Mouse (Mus musculus) lung, postnatal 0 days (tissue): Measurements from ENCODE around the gene Spi1. TPM values are rescaled to one million over a fixed set of nuclear protein-coding genes. Genes with fewer than 3 reads are reported as not detected.

Experiments
- ATAC-seq: fragments of 200-750 bp; cut with Nextera tagmentation; 2 replicates; pipeline ENCODE4 v1.8.0; 2017; ENCODE audit warnings: moderate library complexity
- DNase-seq: peaks from one replicate; pipeline ENCODE4 v3.0.0-alpha.2; 2016; ENCODE audit warnings: low spot score
- H3K27ac ChIP-seq: fragments of 300-500 bp; sonication (generic); 2 replicates; pipeline ENCODE4 v1.5.1; 2014; ENCODE audit warnings: antibody characterized with exemption, mild to moderate bottlenecking, low read length, mixed read lengths
- H3K27me3 ChIP-seq: fragments of 300-500 bp; sonication (generic); replicated peaks from 2 replicates; pipeline ENCODE4 v1.6.1; 2014; ENCODE audit warnings: low read length, mixed read lengths; ENCODE audit not compliant: insufficient read depth
- H3K36me3 ChIP-seq: fragments of 300-500 bp; sonication (generic); 2 replicates; pipeline ENCODE4 v1.6.1; 2014; ENCODE audit warnings: low read length, mixed read lengths; ENCODE audit not compliant: insufficient read depth
- H3K4me1 ChIP-seq: fragments of 300-500 bp; sonication (generic); 2 replicates; pipeline ENCODE4 v1.6.1; 2014; ENCODE audit warnings: antibody characterized with exemption, low read depth, low read length, mixed read lengths; ENCODE audit not compliant: insufficient read depth
- H3K4me2 ChIP-seq: fragments of 300-500 bp; sonication (generic); replicated peaks from 2 replicates; pipeline ENCODE4 v1.6.1; 2014; ENCODE audit warnings: low read depth, mild to moderate bottlenecking, low read length, moderate library complexity, mixed read lengths
- H3K4me3 ChIP-seq: fragments of 300-500 bp; sonication (generic); 2 replicates; pipeline ENCODE4 v1.5.1; 2014; ENCODE audit warnings: low read depth, low read length
- H3K9ac ChIP-seq: fragments of 300-500 bp; sonication (generic); replicated peaks from 2 replicates; pipeline ENCODE4 v1.6.1; 2014; ENCODE audit warnings: low read depth, mild to moderate bottlenecking
- H3K9me3 ChIP-seq: fragments of 300-500 bp; sonication (generic); 2 replicates; pipeline ENCODE4 v1.6.1; 2016; ENCODE audit warnings: low read length, mixed read lengths
- CTCF ChIP-seq: IDR thresholded peaks from 2 replicates; pipeline ENCODE4 v1.5.1; 2016; ENCODE audit warnings: antibody characterized with exemption, mild to moderate bottlenecking
- EP300 ChIP-seq: IDR thresholded peaks from 2 replicates; pipeline ENCODE4 v1.6.1; 2016; ENCODE audit warnings: antibody characterized with exemption, mild to moderate bottlenecking, control low read depth
- WGBS: fragments of 180-500 bp; shearing (Covaris S2); extraction: QIAGEN DNeasy Blood & Tissue Kit; methylation state at CpG from one replicate; pipeline ENCODE4 v1.1.7; 2014; 5-methylcytosine and 5-hydroxymethylcytosine counted together
- polyA plus RNA-seq: library from polyadenylated mRNA; unstranded; fragments of >200 nt; fragmentation: Nextera tagmentation; extraction: Ambion mirVana; gene quantifications from 2 replicates; pipeline ENCODE4 v1.2.1, GENCODE M21; 2015

The Spi1 gene
- polyA plus RNA-seq, 1 experiment from 2014 or later: 24.2 TPM

GRCm38 (mm10) chr2:91072092-91072491, 10.1 kb upstream of the Spi1 start:
- Histone ChIP-seq H3K4me2 (no peak overlapping the region), H3K36me3 (no peaks in the 10 kb centered on the region), H3K4me1 (peaks cover 9% of the 10 kb centered on the region), H3K27ac (no peak overlapping the region), H3K4me3 (no peak overlapping the region), H3K27me3 (no peaks in the 10 kb centered on the region), H3K9me3 (no peaks in the 10 kb centered on the region), H3K9ac (no peak overlapping the region)
- 17% methylated on average over 1 of the region's 1 CpGs for WGBS
- ATAC-seq (no peak), DNase-seq (no peak)
- no peak for TF ChIP-seq CTCF
- TF ChIP-seq EP300: 0 out of 2 replicates have a peak, but pooled peaks have one; percentile 17

DNA sequence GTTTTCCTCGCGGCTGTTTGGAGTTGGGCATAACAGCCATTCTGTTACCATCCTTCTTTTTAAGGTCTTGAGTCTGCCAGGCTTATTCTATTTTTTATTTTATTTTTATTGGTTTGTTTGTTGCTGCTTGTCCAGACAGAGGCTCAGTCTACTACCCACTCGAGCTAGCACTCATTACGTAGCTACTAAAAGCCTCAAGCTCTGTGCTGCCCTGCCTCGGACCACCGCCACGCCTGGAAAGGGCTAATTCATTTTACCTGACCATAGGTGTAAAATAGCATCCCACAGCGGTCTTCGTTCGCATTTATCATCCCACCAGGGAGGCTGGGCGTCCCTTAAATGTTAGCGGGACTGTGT, 4.3 kb upstream of the Spi1 start:
- Histone ChIP-seq H3K36me3 (no peaks in the 10 kb centered on the region), H3K4me3 (peak overlapping the region; percentile 45), H3K9me3 (no peaks in the 10 kb centered on the region), H3K4me1 (no peaks in the 10 kb centered on the region; the same call in 1 of the 2 replicates), H3K9ac (no peak overlapping the region), H3K27ac (no peak overlapping the region), H3K27me3 (no peaks in the 10 kb centered on the region), H3K4me2 (peak overlapping the region; percentile 98)
- TF ChIP-seq CTCF (no peak), EP300 (no peak)
- 24% methylated on average over 12 of the region's 12 CpGs for WGBS
- ATAC-seq (no peak), DNase-seq (no peak)

DNA sequence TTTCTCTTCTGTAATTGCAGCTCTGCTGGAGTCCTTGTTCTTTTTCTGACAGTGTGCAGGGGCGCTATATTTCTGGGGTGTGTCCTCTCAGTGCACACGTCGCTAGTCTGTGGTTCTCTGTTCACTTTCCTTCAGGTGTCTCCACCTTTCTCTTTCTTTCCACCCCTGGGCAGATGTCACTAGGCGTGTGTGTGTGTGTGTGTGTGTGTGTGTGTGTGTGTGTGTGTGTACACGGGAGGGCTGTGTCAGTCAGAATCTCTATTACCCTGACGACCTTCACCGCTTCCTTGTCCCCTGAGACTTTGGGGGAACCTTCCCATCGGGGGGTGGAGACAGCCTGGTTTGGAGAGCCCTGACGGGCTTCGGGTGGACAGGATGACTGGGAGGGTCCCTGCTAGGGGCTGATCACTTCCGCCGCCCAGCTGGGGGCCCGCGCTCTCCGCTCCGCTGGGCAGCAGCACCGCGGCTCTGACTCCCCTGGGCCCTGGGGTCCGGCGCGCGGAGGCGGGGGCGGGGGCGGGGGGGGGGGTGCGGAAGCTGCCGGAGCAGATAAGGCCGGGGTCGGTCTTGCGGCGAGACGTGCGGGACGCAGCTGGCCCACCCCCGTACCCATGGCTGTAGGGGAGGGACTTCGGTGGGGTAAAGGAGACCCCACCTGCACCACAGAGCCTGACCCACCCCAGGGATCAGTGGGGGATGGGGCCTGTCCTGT, 3.7 kb upstream of the Spi1 start:
- peak overlapping the region; percentile 45 for H3K4me3 ChIP-seq
- no peaks in the 10 kb centered on the region; the same call in 1 of the 2 replicates for H3K4me1 ChIP-seq
- H3K4me2 ChIP-seq: peak overlapping the region; percentile 98
- H3K27ac ChIP-seq: no peak overlapping the region
- DNase-seq (peak; percentile 39), ATAC-seq (peak; percentile 55)
- WGBS: under 1% methylated on average over 26 of the region's 36 CpGs
- H3K36me3 ChIP-seq: no peaks in the 10 kb centered on the region
- peak overlapping the region; percentile 48; the same call in 1 of the 2 replicates for H3K9ac ChIP-seq
- H3K27me3 ChIP-seq: no peaks in the 10 kb centered on the region
- H3K9me3 ChIP-seq: no peaks in the 10 kb centered on the region
- TF ChIP-seq EP300: no peak
- TF ChIP-seq CTCF: no peak

DNA sequence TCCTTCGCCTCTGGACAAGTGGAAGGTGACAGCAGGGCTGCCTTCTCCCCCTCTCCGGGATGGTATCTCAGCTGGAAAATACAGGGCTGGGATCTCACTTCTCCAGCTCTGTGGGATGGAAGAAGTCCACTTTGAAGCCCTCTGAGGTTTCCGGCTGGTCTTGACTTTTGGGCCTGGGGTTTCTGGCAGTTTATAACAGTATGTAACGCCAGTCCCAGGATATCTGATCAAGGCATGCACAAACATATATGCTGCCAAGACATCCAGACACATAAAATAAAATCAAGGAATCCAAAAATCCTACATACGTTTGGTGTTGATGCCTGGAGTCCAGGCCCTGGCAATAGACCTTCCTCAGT, 3.2 kb upstream of the Spi1 start:
- peak overlapping the region; percentile 48; the same call in 1 of the 2 replicates for H3K9ac ChIP-seq
- ATAC-seq (no peak; the same call in 1 of the 2 replicates), DNase-seq (no peak)
- H3K4me2 ChIP-seq: peak overlapping the region; percentile 98
- 23% methylated on average over 5 of the region's 5 CpGs for WGBS
- H3K27me3 ChIP-seq: no peaks in the 10 kb centered on the region
- no peak for TF ChIP-seq EP300
- TF ChIP-seq CTCF: no peak
- H3K4me3 ChIP-seq: peak overlapping the region; percentile 45
- no peaks in the 10 kb centered on the region; the same call in 1 of the 2 replicates for H3K4me1 ChIP-seq
- H3K9me3 ChIP-seq: no peaks in the 10 kb centered on the region
- H3K27ac ChIP-seq: no peak overlapping the region
- no peaks in the 10 kb centered on the region for H3K36me3 ChIP-seq

DNA sequence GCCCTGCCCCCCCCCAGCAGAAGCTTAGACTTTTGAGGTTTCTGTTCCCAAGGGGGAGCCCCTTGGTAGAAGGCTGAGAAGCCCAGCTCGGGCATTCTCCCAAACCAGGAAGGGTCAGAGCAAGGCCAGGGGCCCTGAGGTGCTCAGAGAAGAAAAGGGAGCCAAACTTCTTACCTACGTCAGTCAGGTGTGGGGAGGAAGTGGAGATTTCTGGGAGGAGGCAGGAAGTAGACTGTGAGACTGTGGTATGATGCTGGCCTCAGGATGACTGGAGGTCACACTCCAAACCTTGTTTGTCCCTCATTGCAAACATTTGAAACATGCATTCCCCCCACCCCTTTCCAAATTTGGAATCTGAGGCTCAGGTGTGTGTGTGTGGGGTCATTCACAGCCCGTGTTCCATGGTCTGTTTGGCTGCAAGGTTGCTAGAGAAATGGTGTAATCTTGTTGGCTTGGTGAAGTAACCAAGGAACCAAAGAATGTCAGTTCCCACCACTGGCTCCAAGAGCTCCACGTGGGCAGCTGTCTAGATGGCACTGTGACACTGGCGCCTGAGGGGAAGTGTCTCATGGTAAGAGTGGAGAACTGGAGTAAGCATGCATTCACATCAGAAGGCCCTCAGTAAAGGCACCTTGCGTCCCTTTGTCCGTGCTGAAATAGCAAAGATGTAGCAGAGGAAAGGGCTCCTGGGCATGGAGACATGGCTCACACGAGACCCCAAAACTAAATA, 1.2 kb upstream of the Spi1 start:
- no peaks in the 10 kb centered on the region for H3K9me3 ChIP-seq
- no peak for ATAC-seq
- no peaks in the 10 kb centered on the region for H3K27me3 ChIP-seq
- H3K9ac ChIP-seq: no peak overlapping the region
- H3K36me3 ChIP-seq: no peaks in the 10 kb centered on the region
- no peak overlapping the region for H3K4me3 ChIP-seq
- no peaks in the 10 kb centered on the region; the same call in 1 of the 2 replicates for H3K4me1 ChIP-seq
- H3K27ac ChIP-seq: no peak overlapping the region
- 56% methylated on average over 8 of the region's 8 CpGs for WGBS
- peak; percentile 42 for DNase-seq
- TF ChIP-seq CTCF (no peak), EP300 (no peak)
- no peak overlapping the region for H3K4me2 ChIP-seq

DNA sequence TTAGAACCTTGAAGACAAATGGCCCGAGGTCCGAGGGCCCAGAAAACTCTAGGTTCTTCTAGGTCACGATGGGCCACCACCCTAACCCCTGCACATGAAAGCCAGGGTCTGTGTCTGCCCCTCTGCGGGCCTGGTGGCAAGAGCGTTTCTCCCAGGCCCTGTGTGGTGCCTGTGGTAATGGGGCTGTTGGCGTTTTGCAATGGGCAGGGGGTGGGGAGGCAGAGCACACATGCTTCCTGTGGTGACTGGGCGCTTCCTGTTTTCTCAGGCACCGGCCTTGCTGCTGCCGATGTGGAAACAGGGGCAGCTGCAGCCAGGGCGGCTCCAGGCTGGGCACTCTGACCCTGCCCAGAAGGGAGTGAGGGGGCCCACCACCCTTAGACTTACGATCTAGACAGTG, 654 bp downstream of the Spi1 start:
- Histone ChIP-seq H3K9ac (no peak overlapping the region), H3K9me3 (no peaks in the 10 kb centered on the region), H3K27ac (peak overlapping the region; percentile 66), H3K27me3 (no peaks in the 10 kb centered on the region), H3K4me3 (no peak overlapping the region), H3K4me2 (no peak overlapping the region), H3K36me3 (no peaks in the 10 kb centered on the region), H3K4me1 (no peaks in the 10 kb centered on the region; the same call in 1 of the 2 replicates)
- 0 out of 2 replicates have a peak, but pooled peaks have one; percentile 16 for TF ChIP-seq EP300
- no peak for TF ChIP-seq CTCF
- ATAC-seq (peak; percentile 76), DNase-seq (peak; percentile 74)
- WGBS: 42% methylated on average over 11 of the region's 11 CpGs
